Mouse (Mus musculus) cerebellum, adult 2 months (tissue): ENCODE measurements around the gene Hist1h2ae.

Experiments used
- CTCF ChIP-seq: fragments of 200-500 bp; IDR thresholded peaks from 2 replicates; pipeline ENCODE4 v1.5.1; 2011; ENCODE audit warnings: low read depth, mild to moderate bottlenecking, control low read depth, low read length, moderate library complexity, borderline replicate concordance; ENCODE audit not compliant: insufficient read depth
- POLR2A ChIP-seq: fragments of 200-500 bp; IDR thresholded peaks from 2 replicates; pipeline ENCODE4 v1.6.1; 2011; ENCODE audit warnings: low read length, control low read depth, borderline replicate concordance; ENCODE audit not compliant: insufficient read depth

- TF ChIP-seq CTCF (no peak), POLR2A (no peak)
These were observed 40.6 kb upstream of the Hist1h2ae start for GRCm38 (mm10) chr13:23611638-23612037.
